Mouse (Mus musculus) stomach, postnatal 0 days (tissue): Measurements from ENCODE around the gene Sebox. TPM values are rescaled to one million over a fixed set of nuclear protein-coding genes. Genes with fewer than 3 reads are reported as not detected.
A peak's percentile ranks its signal among the peaks of the same experiment; 100 is the strongest.

Experiments
- ATAC-seq: fragments of 200-750 bp; cut with Nextera tagmentation; 2 replicates; pipeline ENCODE4 v1.8.0; 2017; ENCODE audit not compliant: low FRiP score, low TSS enrichment
- DNase-seq: peaks from one replicate; pipeline ENCODE4 v3.0.0-alpha.2; 2016; ENCODE audit warnings: low spot score
- H3K27ac ChIP-seq: fragments of 300-500 bp; sonication (generic); replicated peaks from 2 replicates; pipeline ENCODE4 v1.5.1; 2014; ENCODE audit warnings: mild to moderate bottlenecking, control low read depth
- H3K27me3 ChIP-seq: fragments of 300-500 bp; sonication (generic); 2 replicates; pipeline ENCODE4 v1.6.1; 2014; ENCODE audit warnings: low read length; ENCODE audit not compliant: control insufficient read depth, insufficient read depth
- H3K36me3 ChIP-seq: fragments of 300-500 bp; sonication (generic); 2 replicates; pipeline ENCODE4 v1.6.1; 2014; ENCODE audit warnings: low read length, mixed read lengths; ENCODE audit not compliant: control insufficient read depth, insufficient read depth
- H3K4me1 ChIP-seq: fragments of 300-500 bp; sonication (generic); replicated peaks from 2 replicates; pipeline ENCODE4 v1.6.1; 2014; ENCODE audit warnings: antibody characterized with exemption; ENCODE audit not compliant: control insufficient read depth, insufficient read depth
- H3K4me2 ChIP-seq: fragments of 300-500 bp; sonication (generic); replicated peaks from 2 replicates; pipeline ENCODE4 v1.6.1; 2014; ENCODE audit warnings: low read depth, mild to moderate bottlenecking, control low read depth, moderate library complexity
- H3K4me3 ChIP-seq: fragments of 300-500 bp; sonication (generic); 2 replicates; pipeline ENCODE4 v1.5.1; 2014; ENCODE audit warnings: low read depth, low read length, control low read depth
- H3K9ac ChIP-seq: fragments of 300-500 bp; sonication (generic); 2 replicates; pipeline ENCODE4 v1.6.1; 2014; ENCODE audit warnings: mild to moderate bottlenecking, low read length, control low read depth, mixed read lengths
- H3K9me3 ChIP-seq: fragments of 300-500 bp; sonication (generic); 2 replicates; pipeline ENCODE4 v1.6.1; 2016; ENCODE audit warnings: low read length; ENCODE audit not compliant: control insufficient read depth
- CTCF ChIP-seq: IDR thresholded peaks from 2 replicates; pipeline ENCODE4 v1.5.1; 2016; ENCODE audit warnings: antibody characterized with exemption, low read depth, mild to moderate bottlenecking, moderate library complexity
- EP300 ChIP-seq: optimal IDR thresholded peaks from 2 replicates; pipeline ENCODE3; 2016; ENCODE audit warnings: antibody characterized with exemption
- WGBS: fragments of 180-500 bp; shearing (Covaris S2); extraction: QIAGEN DNeasy Blood & Tissue Kit; methylation state at CpG from one replicate; pipeline ENCODE4 v1.1.7; 2014; 5-methylcytosine and 5-hydroxymethylcytosine counted together
- polyA plus RNA-seq: library from polyadenylated mRNA; unstranded; fragments of >200 nt; fragmentation: Nextera tagmentation; extraction: Ambion mirVana; gene quantifications from 2 replicates; pipeline ENCODE4 v1.2.1, GENCODE M21; 2015

The Sebox gene
- polyA plus RNA-seq, 1 experiment from 2014 or later: 0.10 TPM

- Histone ChIP-seq H3K4me2 (no peak overlapping the region), H3K9me3 (no peaks in the 10 kb centered on the region)
These were observed 41.3 kb downstream of the Sebox start for GRCm38 (mm10) chr11:78544449-78545111.

DNA sequence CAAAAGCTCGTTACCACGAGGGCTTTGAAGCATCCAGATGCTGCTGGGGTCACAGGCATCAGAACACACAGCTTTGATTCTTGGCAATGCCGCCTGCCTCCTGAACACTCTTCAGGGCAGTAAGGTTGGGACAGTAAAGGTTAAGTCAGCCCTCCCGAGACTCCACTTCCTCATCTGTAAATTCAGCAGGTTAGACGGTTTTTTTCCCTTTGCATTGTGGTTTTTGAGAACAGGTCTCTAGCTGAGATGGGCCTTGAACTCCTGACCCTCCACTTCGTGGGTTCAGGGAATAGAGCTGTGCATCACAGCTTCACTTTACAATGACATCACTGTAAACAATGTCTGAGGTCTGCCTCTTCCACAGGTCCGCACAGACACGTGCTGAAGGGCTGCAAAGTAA, 41.9 kb downstream of the Sebox start:
- 53% methylated on average over 8 of the region's 8 CpGs for WGBS
- Histone ChIP-seq H3K36me3 (0 out of 2 replicates have a peak, but pooled peaks cover 1% of the 10 kb centered on the region), H3K4me3 (no peak overlapping the region), H3K4me1 (0 out of 2 replicates have a peak, but pooled peaks cover 2% of the 10 kb centered on the region), H3K4me2 (no peak overlapping the region), H3K9me3 (no peaks in the 10 kb centered on the region), H3K27ac (no peak overlapping the region), H3K9ac (no peak overlapping the region), H3K27me3 (no peaks in the 10 kb centered on the region)
- DNase-seq (no peak), ATAC-seq (no peak)
- no peak for TF ChIP-seq CTCF
- no peak for TF ChIP-seq EP300

More at GRCm38 (mm10) chr11:78544449-78545111, 41.3 kb downstream of the Sebox start:
- TF ChIP-seq EP300 (no peak), CTCF (peak; percentile 46)
- Histone ChIP-seq H3K9ac (no peak overlapping the region), H3K27ac (no peak overlapping the region), H3K4me1 (0 out of 2 replicates have a peak, but pooled peaks cover 2% of the 10 kb centered on the region), H3K4me3 (no peak overlapping the region), H3K36me3 (peaks cover 5% of the 10 kb centered on the region; the same call in 1 of the 2 replicates), H3K27me3 (no peaks in the 10 kb centered on the region)
- DNase-seq (no peak), ATAC-seq (no peak)
- 90% methylated on average over 7 of the region's 7 CpGs for WGBS

DNA sequence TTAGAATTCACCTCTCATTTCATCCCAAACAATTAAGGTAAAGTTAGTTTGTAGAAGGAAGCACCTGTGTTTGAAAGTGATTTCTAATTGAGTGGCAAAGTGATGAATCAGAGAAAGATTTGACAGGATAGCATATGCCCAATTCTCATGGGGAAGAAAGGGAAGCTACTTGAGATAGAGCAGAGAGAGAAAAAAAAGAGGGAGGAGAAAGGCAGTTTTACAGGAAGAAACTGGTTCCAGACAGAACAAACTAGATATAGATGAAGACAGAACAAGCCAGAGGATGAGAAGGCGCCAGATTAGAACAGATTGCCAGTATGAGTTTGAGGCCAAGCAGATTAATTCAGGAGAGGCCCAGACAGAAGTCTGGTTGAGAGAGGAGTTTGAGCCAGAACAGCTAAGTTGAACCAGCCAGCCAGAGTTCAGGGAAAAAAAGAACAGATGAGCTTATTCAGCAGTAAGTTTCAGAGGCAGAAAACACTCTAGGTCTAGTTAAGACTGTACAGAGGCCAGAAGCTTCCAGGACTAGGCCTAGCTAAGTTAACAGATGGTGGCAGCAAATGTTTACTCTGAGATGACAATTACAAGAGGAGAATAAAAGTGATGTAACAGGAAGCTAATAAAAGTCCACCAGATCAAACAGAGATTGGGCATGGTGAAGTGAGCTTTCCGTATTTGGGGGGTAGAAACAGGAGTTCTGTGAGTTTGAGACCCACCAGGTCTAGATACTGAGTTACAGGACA, 44.6 kb downstream of the Sebox start:
- Histone ChIP-seq H3K9ac (no peak overlapping the region), H3K4me1 (0 out of 2 replicates have a peak, but pooled peaks cover 2% of the 10 kb centered on the region), H3K36me3 (no peaks in the 10 kb centered on the region), H3K4me3 (no peak overlapping the region), H3K27ac (no peak overlapping the region), H3K27me3 (no peaks in the 10 kb centered on the region), H3K4me2 (no peak overlapping the region), H3K9me3 (no peaks in the 10 kb centered on the region)
- TF ChIP-seq CTCF: no peak
- no peak for TF ChIP-seq EP300
- ATAC-seq (no peak), DNase-seq (no peak)
- 70% methylated on average over 2 of the region's 2 CpGs for WGBS

- H3K4me1 ChIP-seq: 0 out of 2 replicates have a peak, but pooled peaks cover 2% of the 10 kb centered on the region
- ATAC-seq: no peak
- H3K36me3 ChIP-seq: no peaks in the 10 kb centered on the region
- H3K9ac ChIP-seq: no peak overlapping the region
- WGBS: 7% methylated on average over 5 of the region's 5 CpGs
- H3K4me3 ChIP-seq: peak overlapping the region; percentile 68
- TF ChIP-seq CTCF: no peak
- TF ChIP-seq EP300: no peak
- H3K4me2 ChIP-seq: peak overlapping the region; percentile 89
- DNase-seq: no peak
- no peaks in the 10 kb centered on the region for H3K27me3 ChIP-seq
- no peaks in the 10 kb centered on the region for H3K9me3 ChIP-seq
- peak overlapping the region; percentile 75; the same call in 1 of the 2 replicates for H3K27ac ChIP-seq
These were observed 46.3 kb downstream of the Sebox start for GRCm38 (mm10) chr11:78549491-78549987.

- Histone ChIP-seq H3K4me2 (peak within 1 kb of the TSS; percentile 89), H3K9ac (peak within 1 kb of the TSS; percentile 65), H3K27me3 (no peaks in the 10 kb centered on the region), H3K9me3 (no peaks in the 10 kb centered on the region), H3K27ac (peak within 1 kb of the TSS; percentile 75), H3K36me3 (no peaks in the 10 kb centered on the region), H3K4me1 (0 out of 2 replicates have a peak, but pooled peaks cover 2% of the 10 kb centered on the region), H3K4me3 (peak within 1 kb of the TSS; percentile 68)
- DNase-seq (peak; percentile 97), ATAC-seq (peak; percentile 99)
- TF ChIP-seq EP300: no peak
- peak; percentile 46 for TF ChIP-seq CTCF
- WGBS: under 1% methylated on average over 60 of the region's 60 CpGs
These were observed 47.2 kb downstream of the Sebox start, which contains the start of gene Tmem97 for GRCm38 (mm10) chr11:78550168-78551058. Tmem97 (minus strand) TSS chr11:78550777.
